Mouse (Mus musculus): ENCODE data around the gene Olfr1416. TPM values are rescaled to one million over a fixed set of nuclear protein-coding genes. Genes with fewer than 3 reads are reported as not detected.
"Not testable (repeated sequence)": the region's sequence is repeated elsewhere in the genome, so short reads cannot be mapped to it uniquely, and the experiment has no call there.

The Olfr1416 gene
- total RNA-seq (2015) (not detected in 2 replicates), total RNA-seq (2017) (not detected in 2 replicates)

- no peak for ATAC-seq (replicated peaks; ENCODE audit: poor library complexity)
Measured at GRCm38 (mm10) chr1:92485013-92485412, at the start of gene Olfr1416. Gene Olfr1416, minus strand, starts transcription at chr1:92485113.

GRCm38 (mm10) chr1:92523764-92524163, 38.9 kb upstream of the Olfr1416 start:
- ATAC-seq (replicated peaks; ENCODE audit: poor library complexity): no peak

DNA sequence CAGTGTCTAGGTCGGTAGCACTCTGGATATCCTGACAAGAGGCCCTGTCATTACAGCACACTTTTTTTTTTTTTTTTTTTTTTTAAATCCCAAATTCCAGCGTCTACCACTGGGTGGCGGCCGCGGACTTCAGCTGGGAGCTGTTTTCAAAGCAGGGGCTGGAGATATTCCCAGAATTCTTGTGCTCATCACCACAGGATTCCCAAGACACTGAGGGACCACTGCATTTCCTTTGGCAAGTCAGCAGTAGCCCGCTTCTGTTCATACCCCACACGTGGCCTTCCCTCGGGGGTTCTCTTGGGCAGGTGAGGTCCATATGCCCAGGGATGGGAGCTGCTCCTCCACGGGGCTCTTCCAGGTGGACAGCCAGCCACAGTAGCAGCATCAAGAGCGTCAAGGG, 36.5 kb upstream of the Olfr1416 start:
- peak; percentile 55; the same call in 1 of the 2 replicates for ATAC-seq (replicated peaks; ENCODE audit: poor library complexity)

DNA sequence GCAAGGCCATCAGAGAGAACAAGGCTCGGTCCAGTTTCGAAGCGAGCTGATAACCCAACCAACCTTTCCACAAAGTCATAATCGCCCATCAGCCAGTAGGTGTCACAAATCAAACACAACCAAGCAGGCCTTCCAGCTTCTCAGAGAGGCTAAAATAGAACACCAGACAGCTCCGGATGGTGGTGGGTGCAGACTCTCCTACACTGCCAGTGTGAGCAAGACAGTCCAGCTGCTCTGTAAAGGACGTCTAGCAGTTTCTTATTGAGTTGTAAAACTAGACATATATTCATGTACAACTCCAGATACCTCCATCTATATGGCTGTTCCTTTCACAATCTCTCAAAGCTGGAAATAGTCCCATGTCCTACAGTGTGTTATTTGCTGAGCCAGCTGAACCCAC, 34.1 kb upstream of the Olfr1416 start:
- ATAC-seq (replicated peaks; ENCODE audit: poor library complexity): no peak

DNA sequence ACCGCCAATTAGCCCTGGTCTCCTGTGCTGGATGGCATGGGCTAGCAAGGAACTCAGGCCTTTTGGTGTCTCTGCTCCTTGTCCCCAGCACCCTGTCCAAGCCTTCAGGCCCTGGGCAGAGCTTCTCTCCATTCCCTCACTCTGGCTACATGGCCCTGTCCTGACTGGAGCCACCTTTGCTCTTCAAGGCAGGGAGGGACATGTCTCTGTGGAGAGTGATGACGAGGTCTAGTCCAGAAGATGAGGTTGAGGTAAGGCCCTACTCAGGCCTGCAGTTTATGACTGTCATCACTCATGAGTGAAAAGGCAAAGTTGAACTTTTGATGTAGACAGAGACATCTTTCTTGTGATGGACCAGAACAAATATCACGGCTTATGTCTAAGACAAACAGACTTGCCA, 33.6 kb upstream of the Olfr1416 start, which contains the start of gene Olfr1414:
TSS of gene Olfr1414 (minus strand) at position 101 of the 400 bp plus-strand sequence.
- ATAC-seq (replicated peaks; ENCODE audit: poor library complexity): no peak

DNA sequence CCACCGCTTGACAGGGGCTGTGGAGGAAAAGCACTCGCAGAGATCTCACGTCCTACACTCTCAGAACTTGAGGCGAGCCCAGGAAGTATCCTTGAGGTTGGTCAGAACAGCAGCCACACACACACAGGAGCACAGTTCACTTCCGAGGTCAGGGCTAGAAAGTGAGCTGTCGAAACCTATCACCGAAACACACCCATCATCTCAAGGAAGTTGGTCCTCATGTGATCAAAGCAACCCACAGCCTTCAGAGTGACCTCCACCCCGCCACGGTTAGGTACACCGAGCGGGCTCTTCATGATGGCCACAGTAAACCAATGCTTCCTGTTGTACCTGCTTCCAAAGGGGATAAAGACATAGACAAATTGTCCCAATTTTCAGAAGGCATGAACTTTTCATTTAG, 30.5 kb upstream of the Olfr1416 start:
- ATAC-seq (replicated peaks; ENCODE audit: poor library complexity): no peak

DNA sequence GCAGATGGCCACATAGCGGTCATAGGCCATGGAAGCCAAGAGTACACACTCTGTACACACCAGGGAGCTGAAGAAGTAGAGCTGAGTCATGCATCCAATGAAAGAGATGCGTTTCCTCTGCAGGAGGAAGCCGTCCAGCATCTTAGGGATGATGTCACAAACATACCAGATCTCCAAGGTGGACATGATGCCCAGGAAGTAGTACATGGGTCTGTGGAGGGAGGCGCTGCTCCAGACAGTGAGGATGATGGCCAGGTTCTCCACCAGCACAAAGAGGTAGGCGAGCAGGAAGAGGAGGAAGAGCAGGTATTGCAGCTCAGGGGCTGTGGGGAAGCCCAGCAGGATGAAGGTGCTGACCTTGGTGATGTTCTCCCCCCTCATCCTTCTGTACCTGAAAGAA, 26.7 kb upstream of the Olfr1416 start:
- not testable (repeated sequence) for ATAC-seq (replicated peaks; ENCODE audit: poor library complexity)

GRCm38 (mm10) chr1:92496001-92496400, 11.1 kb upstream of the Olfr1416 start, which contains the start of gene Olfr1415:
Gene Olfr1415, minus strand, starts transcription at chr1:92496101.
- ATAC-seq (replicated peaks; ENCODE audit: poor library complexity): no peak

DNA sequence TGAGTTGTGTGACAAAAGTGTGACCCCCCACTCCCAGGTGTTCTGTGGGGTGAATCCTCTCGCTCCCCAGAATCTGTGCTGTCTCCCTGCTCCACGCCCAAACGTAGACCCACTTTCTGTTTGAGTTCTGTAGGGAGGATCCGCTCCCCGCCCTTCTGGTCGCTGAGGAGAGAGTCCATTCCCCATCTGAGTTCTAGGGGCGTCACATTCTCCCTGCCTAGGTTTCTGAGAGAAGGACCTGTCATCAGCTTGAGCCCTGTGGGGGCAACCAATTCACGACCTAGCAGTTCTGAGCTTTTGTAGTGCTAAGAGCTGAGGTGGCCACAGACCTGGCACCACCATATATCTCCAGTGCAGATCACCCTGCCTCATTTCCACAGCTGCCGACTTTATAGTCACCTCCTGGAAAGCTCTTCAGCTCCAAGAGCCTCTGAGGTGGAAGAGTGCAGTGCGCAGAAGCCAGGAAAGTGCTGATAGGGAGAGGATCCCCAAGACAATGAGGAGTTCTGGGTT, 10.8 kb downstream of the Olfr1416 start:
- ATAC-seq (replicated peaks; ENCODE audit: poor library complexity): peak; percentile 45

- peak; percentile 94 for ATAC-seq (replicated peaks; ENCODE audit: poor library complexity)
Measured at GRCm38 (mm10) chr1:92473165-92474041, 11.5 kb downstream of the Olfr1416 start, which contains the start of gene Ndufa10. Gene Ndufa10, minus strand, starts transcription at chr1:92473860.

DNA sequence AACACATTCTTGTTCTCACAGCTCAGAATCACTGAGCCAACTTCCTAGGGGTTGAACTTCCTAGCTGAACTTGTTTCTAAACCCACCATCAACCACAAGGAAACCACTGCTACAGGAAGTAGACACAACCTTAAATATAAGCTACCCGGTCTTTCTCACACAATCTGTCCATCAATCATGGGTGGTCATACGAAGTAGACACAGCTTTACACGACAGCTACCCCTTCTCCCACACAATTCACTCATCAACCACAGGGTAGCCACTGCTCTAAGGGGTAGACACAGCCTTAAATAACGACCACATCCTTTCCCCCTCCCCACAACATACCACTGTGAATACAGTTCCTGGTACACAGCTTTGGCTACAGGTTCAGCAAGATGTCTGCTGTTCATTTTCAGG, 16.0 kb downstream of the Olfr1416 start:
- ATAC-seq (replicated peaks; ENCODE audit: poor library complexity): no peak

- no peak for ATAC-seq (replicated peaks; ENCODE audit: poor library complexity)
Measured at GRCm38 (mm10) chr1:92458416-92458815, 26.5 kb downstream of the Olfr1416 start.

DNA sequence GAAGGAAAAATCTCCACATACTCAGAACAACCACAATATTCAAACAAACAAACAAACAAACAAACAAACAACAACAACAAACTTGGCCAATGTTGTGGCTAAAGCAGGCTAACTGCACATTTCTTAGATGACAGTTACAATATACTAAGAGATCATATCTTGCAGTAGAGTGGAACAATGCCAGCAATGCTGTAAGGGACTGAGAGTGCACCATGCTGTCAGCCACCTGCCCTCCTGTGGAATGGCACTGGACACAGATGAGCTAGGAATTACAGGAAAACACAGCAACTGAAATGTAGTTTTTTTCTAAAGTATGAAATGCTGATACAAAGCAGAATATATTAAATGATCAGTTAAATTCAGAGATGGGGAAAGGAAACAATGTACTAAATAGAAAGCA, 27.2 kb downstream of the Olfr1416 start:
- ATAC-seq (replicated peaks; ENCODE audit: poor library complexity): no peak

DNA sequence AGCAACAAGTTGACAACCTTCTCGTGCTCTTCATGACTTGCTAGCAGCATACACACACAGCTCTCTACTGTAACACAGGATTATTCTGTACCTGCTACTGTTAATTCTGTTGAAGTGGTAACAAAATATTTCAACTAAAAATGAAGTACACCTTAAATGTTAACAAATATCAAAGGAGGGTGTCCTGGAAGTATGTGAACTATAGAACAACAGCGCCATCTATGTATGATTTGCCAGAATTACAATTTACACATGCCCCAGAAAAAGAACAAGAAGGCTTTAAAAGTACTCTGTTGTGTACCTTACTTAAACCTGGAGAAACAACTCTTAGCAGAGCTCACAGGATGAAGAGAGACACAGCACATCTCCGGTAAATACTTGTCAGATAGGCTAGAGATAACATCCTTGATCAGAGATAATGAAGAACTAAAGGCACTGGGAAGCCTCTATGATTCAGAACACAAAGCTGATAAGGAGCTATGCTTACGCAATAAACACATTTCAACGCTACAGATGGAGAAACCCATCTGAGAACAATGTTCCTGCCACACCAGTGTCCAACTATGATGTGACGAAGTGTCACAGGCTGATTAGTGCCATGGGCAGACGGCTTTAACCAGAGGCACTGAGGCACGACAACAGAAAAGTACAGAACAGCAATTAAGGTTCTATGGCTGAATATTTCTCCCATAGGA, 31.0 kb downstream of the Olfr1416 start:
- peak; percentile 77; the same call in 1 of the 2 replicates for ATAC-seq (replicated peaks; ENCODE audit: poor library complexity)

GRCm38 (mm10) chr1:92448293-92448692, 36.6 kb downstream of the Olfr1416 start:
- no peak for ATAC-seq (replicated peaks; ENCODE audit: poor library complexity)

DNA sequence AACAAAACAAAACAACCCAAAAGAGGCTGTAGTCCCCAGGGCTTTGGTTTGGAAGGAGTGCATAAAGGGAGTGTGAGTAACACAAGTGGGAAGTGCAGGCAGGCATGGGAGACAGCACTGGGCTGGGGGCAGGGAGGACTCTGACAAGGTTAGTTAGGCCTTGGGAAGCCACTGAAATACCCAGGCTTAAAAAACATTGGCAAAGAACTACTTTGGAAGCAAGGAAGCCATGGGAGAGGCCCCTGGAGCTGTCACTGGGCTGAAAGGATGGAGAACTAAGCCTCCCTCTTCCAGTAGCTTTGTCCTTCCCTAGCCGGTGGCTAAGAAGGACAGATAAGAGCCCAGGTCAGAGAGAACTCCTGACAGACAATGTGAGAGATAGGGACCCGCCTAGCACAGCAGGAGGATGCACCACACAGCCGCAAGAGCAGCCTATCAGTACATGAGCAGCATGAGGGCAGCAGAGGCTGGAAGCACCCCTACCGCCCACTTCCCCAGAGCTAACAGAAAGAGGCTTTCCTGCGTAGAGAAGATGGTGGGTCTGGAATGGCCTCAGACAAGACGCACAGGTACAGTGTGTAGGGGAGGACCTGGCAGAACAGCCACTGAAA, 43.4 kb downstream of the Olfr1416 start:
- ATAC-seq (replicated peaks; ENCODE audit: poor library complexity): peak; percentile 88

- no peak for ATAC-seq (replicated peaks; ENCODE audit: poor library complexity)
Measured at GRCm38 (mm10) chr1:92440066-92440750, 44.7 kb downstream of the Olfr1416 start.

DNA sequence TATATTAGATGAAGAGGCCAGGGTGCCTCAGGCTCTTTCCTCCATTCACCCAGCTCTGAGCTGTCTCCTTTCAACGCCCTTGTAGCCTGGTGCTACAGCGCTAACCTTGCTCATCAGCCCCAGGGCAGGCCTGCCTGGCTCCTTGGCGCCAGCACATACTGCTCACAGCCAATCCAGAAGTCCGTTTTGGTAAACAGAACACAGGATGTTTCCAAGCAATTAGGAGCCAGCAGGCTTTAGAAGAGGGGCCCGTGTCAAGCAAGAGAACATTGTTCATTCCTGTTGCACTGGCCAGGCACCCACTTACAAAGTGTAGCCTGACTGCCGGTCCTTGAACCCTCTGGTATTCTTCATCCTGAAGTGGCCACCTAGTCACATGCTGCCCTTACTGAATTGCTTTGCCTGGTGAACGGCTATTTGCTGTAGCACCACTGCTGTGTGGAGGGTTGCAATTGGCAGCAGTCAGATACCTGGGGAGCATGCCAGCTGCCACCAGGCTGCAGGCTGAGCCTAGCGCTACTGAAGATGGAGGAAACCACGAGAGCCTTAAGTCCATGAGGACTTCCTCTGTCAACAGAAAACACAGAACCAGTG, 47.1 kb downstream of the Olfr1416 start:
- ATAC-seq (replicated peaks; ENCODE audit: poor library complexity): peak; percentile 29; the same call in 1 of the 2 replicates

- no peak for ATAC-seq (replicated peaks; ENCODE audit: poor library complexity)
Measured at GRCm38 (mm10) chr1:92436831-92437321, 48.0 kb downstream of the Olfr1416 start.

DNA sequence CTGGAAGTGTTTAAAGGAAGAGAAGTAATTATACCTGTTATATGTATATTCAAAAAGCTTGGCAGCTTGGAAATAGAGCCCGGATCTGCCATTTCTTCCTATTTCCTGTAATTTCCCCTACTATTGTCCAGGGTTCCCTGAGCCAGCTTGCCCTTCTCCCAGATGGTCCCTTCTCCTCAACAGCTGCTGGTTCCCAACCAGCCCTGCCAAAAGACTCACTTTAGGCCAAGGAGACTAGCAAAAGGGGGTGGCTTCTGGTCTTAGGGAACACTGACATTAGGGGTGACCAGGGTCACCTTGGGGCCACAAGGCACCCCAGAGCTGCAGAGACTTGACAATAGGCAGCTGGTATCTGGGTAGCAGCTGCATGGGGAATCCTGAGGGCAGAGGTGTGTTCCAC, 49.9 kb downstream of the Olfr1416 start:
- ATAC-seq (replicated peaks; ENCODE audit: poor library complexity): no peak
